Mouse (Mus musculus): ENCODE measurements around the gene Crtc2. TPM values are rescaled to one million over a fixed set of nuclear protein-coding genes. Genes with fewer than 3 reads are reported as not detected.

Gene Crtc2
- total RNA-seq, 2 experiments from 2014 or later, result 36.4 to 45.7 TPM

DNA sequence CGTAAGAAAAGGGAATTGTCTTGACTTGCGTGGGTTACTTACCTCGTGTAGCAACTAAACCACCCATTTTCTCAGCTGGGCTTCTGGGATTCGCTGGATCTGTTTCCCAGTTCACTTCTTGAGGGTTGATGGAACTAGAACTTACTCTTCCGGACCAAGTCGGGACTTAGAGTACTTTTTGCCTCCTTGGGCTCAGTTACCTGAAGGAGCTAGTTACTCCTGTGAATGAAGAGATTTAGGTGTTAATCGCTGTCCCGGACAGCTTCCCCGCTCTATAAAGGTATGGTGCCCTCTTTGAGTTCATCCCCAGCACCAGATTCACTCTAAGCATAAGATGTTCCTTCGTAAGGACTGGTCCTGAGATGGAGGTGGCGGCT is 40.1 kb downstream of the Crtc2 start:
- no peak for DNase-seq (ENCODE audit: low spot score in 2 of 2)

DNA sequence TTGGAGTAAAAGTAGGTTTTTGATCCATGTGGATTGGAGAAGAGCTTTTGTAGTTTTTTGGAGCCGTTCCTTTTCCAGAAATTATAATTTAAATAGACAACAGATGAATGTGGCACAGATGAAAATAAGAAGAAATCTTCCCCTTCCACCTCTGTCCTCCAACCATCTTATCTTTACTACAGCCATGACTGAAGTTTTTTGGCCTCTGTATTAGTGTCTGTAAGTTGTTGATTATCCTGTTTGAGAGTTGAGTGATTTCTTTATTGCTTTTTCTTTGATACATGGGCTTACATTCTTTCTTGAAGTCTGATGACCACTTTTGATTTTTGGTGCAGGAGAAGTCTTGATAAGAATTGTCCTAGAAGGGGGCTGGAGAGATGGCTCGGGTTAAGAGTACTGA is 40.7 kb downstream of the Crtc2 start:
- no peak for DNase-seq (ENCODE audit: low spot score in 2 of 2)

DNA sequence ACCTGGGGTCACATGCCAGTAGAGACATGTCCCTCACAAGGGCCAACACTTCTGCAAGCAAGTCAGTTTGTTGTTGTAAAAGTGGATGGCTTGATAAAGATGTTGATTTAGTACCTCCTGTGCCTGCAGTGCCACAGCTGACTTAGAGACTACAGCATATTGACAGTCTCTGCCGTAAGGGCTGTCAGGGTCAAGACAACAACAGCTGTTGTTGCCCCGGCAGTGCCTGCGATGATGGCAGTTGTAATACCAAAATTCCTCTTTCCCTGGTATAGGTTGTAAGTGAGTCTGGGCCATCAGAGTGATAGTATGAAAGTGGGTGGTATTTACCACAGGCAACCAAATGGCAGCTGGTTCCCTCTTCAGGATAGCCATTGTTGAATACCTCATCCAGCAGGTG is 51.8 kb downstream of the Crtc2 start:
- DNase-seq (ENCODE audit: low spot score in 2 of 2), result no peak

DNA sequence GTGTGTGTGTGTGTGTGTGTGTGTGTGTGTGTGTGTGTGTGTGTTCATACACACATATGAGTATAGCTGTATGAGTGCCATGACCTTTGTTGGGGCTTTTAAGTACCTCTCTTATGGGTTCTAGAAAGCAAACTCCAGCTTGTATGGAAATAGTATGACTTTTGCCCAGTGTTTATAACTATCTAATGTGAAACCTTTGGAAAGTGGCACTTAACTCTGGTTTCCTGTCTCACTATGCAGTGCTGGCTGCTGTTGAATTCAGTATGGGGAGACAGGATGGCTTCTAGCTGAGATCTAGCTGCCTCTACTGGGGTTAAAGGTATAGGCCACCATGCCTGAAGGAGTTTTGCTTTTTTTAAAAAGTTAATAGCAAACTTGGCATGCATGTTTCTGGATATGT is 55.6 kb downstream of the Crtc2 start:
- no peak for DNase-seq (ENCODE audit: low spot score in 2 of 2)

DNA sequence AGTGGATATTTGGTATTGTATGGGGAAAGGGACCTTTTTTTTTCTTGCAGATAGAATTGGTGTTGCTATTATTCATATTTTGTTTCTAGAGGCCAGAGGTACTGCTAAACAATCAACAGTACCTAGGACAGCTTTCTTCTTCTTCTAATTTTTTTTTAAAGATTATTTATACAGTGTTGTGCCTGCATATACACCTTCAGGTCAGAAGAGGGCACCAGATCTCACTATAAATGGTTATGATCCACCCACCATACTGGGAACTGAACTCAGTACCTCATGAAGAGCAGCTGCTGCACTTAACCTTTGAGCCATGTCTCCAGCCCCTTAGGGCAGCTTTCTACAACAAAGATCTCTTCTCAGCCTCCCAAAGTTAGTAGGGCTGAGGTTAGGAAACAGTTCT is 59.4 kb downstream of the Crtc2 start:
- no peak for DNase-seq (ENCODE audit: low spot score in 2 of 2)

Small RNA genes lying within 50 kb of the gene (microRNA-seq; reads per million reads assigned to microRNA genes)
- 0.39 to 0.99 reads per million in 2 experiments for gene Mir7012

Other genes with a start within 250 kb of the Crtc2 start
- gene 4933434E20Rik, start 202.5 kb upstream of the Crtc2 start, total RNA-seq (2021), result 10 to 100 TPM; 92.5 to 95.2 TPM
- gene Ubap2l, start 201.5 kb upstream of the Crtc2 start, total RNA-seq (2021), result 100 to 1,000 TPM; 166 to 176 TPM
- 100 to 1,000 TPM; 170 to 172 TPM for gene Tpm3, start 181.5 kb upstream of the Crtc2 start, total RNA-seq (2021)
- gene Nup210l, start 150.0 kb upstream of the Crtc2 start, total RNA-seq (2021), result under 1 TPM; 0.28 to 0.32 TPM
- gene Rps27, start 40.5 kb upstream of the Crtc2 start, total RNA-seq (2021), result 1,000 to 10,000 TPM in 1 of 2 experiments, 100 to 1,000 TPM in 1; 993 to 1,005 TPM
- gene Rab13, start 40.5 kb upstream of the Crtc2 start, total RNA-seq (2021), result 10 to 100 TPM in 1 of 2 experiments, 1 to 10 TPM in 1; 9.4 to 10.4 TPM
- gene Jtb, start 22.6 kb upstream of the Crtc2 start, total RNA-seq (2021), result 10 to 100 TPM; 44.1 to 46.2 TPM
- gene Creb3l4, start 10.7 kb upstream of the Crtc2 start, total RNA-seq (2021), result under 1 TPM in 1 of 2 experiments, not detected in 1; 0.41 TPM
- 10 to 100 TPM; 39.0 to 45.3 TPM for gene Slc39a1, start 6.0 kb upstream of the Crtc2 start, total RNA-seq (2021)
- gene Dennd4b, start 11.0 kb downstream of the Crtc2 start, total RNA-seq (2021), result 10 to 100 TPM; 30.1 to 31.9 TPM
- 100 to 1,000 TPM; 104 to 106 TPM for gene Gatad2b, start 39.0 kb downstream of the Crtc2 start, total RNA-seq (2021)
- gene Slc27a3, start 135.8 kb downstream of the Crtc2 start, total RNA-seq (2021), result 10 to 100 TPM; 12.3 to 12.7 TPM
- gene Ints3, start 179.5 kb downstream of the Crtc2 start, total RNA-seq (2021), result 10 to 100 TPM; 65.1 to 68.4 TPM
- 1 to 10 TPM; 5.7 to 5.9 TPM for gene Npr1, start 211.7 kb downstream of the Crtc2 start, total RNA-seq (2021)
- gene Ilf2, start 222.0 kb downstream of the Crtc2 start, total RNA-seq (2021), result 10 to 100 TPM; 83.1 to 84.0 TPM
- gene Snapin, start 236.9 kb downstream of the Crtc2 start, total RNA-seq (2021), result 10 to 100 TPM; 58.7 to 59.6 TPM